Mouse (Mus musculus): ENCODE data around the gene Igfbp6. TPM values are rescaled to one million over a fixed set of nuclear protein-coding genes. Genes with fewer than 3 reads are reported as not detected.

Gene Igfbp6
- polyA plus RNA-seq, 1 experiment from 2014 or later, result not detected

GRCm38 (mm10) chr15:102120530-102120929 is 23.6 kb upstream of the Igfbp6 start:
- Histone ChIP-seq H3K9ac (ENCODE audit: low read length) (no peak overlapping the region), H3K27ac (ENCODE audit: low read depth, low read length) (no peak overlapping the region), H3K4me3 (ENCODE audit: low read depth, low read length) (no peak overlapping the region), H3K36me3 (ENCODE audit: control insufficient read depth, insufficient read depth, low read length) (no peaks in the 10 kb centered on the region; the same call in 1 of the 2 replicates), H3K4me2 (ENCODE audit: low read depth, low read length, severe bottlenecking) (no peak overlapping the region), H3K27me3 (ENCODE audit: control insufficient read depth, insufficient read depth, low read length) (no peaks in the 10 kb centered on the region), H3K9me3 (ENCODE audit: control insufficient read depth, low read length) (no peaks in the 10 kb centered on the region), H3K4me1 (replicated peaks; ENCODE audit: control insufficient read depth, insufficient read depth, low read length) (no peaks in the 10 kb centered on the region)
- ATAC-seq (replicated peaks; ENCODE audit: low FRiP score) (no peak), DNase-seq (ENCODE audit: low spot score) (no peak)
- WGBS, result 94% methylated on average over 5 of the region's 5 CpGs

- Histone ChIP-seq H3K4me2 (ENCODE audit: low read depth, low read length, severe bottlenecking) (no peak overlapping the region), H3K36me3 (ENCODE audit: control insufficient read depth, insufficient read depth, low read length) (no peaks in the 10 kb centered on the region; the same call in 1 of the 2 replicates), H3K9me3 (ENCODE audit: control insufficient read depth, low read length) (no peaks in the 10 kb centered on the region), H3K4me3 (ENCODE audit: low read depth, low read length) (no peak overlapping the region), H3K9ac (ENCODE audit: low read length) (no peak overlapping the region), H3K4me1 (replicated peaks; ENCODE audit: control insufficient read depth, insufficient read depth, low read length) (no peaks in the 10 kb centered on the region), H3K27me3 (ENCODE audit: control insufficient read depth, insufficient read depth, low read length) (no peaks in the 10 kb centered on the region), H3K27ac (ENCODE audit: low read depth, low read length) (no peak overlapping the region)
- DNase-seq (ENCODE audit: low spot score) (no peak), ATAC-seq (replicated peaks; ENCODE audit: low FRiP score) (no peak)
- WGBS, result 79% methylated on average over 2 of the region's 2 CpGs
Measured at GRCm38 (mm10) chr15:102126303-102126702, 17.9 kb upstream of the Igfbp6 start.

- H3K9me3 ChIP-seq (ENCODE audit: control insufficient read depth, low read length), result no peaks in the 10 kb centered on the region
- H3K4me1 ChIP-seq (replicated peaks; ENCODE audit: control insufficient read depth, insufficient read depth, low read length), result peaks cover 5% of the 10 kb centered on the region; the same call in 1 of the 2 replicates
- no peak overlapping the region for H3K4me2 ChIP-seq (ENCODE audit: low read depth, low read length, severe bottlenecking)
- no peak for DNase-seq (ENCODE audit: low spot score)
- H3K4me3 ChIP-seq (ENCODE audit: low read depth, low read length), result no peak overlapping the region
- no peaks in the 10 kb centered on the region for H3K27me3 ChIP-seq (ENCODE audit: control insufficient read depth, insufficient read depth, low read length)
- 93% methylated on average over 9 of the region's 9 CpGs for WGBS
- no peak overlapping the region for H3K27ac ChIP-seq (ENCODE audit: low read depth, low read length)
- no peaks in the 10 kb centered on the region; the same call in 1 of the 2 replicates for H3K36me3 ChIP-seq (ENCODE audit: control insufficient read depth, insufficient read depth, low read length)
- H3K9ac ChIP-seq (ENCODE audit: low read length), result no peak overlapping the region
- ATAC-seq (replicated peaks; ENCODE audit: low FRiP score), result no peak
Measured at GRCm38 (mm10) chr15:102133314-102133713, 10.8 kb upstream of the Igfbp6 start.

- H3K9ac ChIP-seq (ENCODE audit: low read length), result no peak overlapping the region
- WGBS, result 93% methylated on average over 2 of the region's 2 CpGs
- H3K4me1 ChIP-seq (replicated peaks; ENCODE audit: control insufficient read depth, insufficient read depth, low read length), result peaks cover 5% of the 10 kb centered on the region; the same call in 1 of the 2 replicates
- DNase-seq (ENCODE audit: low spot score) (no peak), ATAC-seq (replicated peaks; ENCODE audit: low FRiP score) (no peak)
- H3K9me3 ChIP-seq (ENCODE audit: control insufficient read depth, low read length), result no peaks in the 10 kb centered on the region
- no peak overlapping the region for H3K4me3 ChIP-seq (ENCODE audit: low read depth, low read length)
- no peaks in the 10 kb centered on the region for H3K27me3 ChIP-seq (ENCODE audit: control insufficient read depth, insufficient read depth, low read length)
- H3K4me2 ChIP-seq (ENCODE audit: low read depth, low read length, severe bottlenecking), result no peak overlapping the region
- H3K27ac ChIP-seq (ENCODE audit: low read depth, low read length), result no peak overlapping the region
- H3K36me3 ChIP-seq (ENCODE audit: control insufficient read depth, insufficient read depth, low read length), result no peaks in the 10 kb centered on the region; the same call in 1 of the 2 replicates
Measured at GRCm38 (mm10) chr15:102134709-102135108, 9.5 kb upstream of the Igfbp6 start.

- peak overlapping the region; percentile 89 for H3K9ac ChIP-seq (ENCODE audit: low read length)
- peak overlapping the region; percentile 75 for H3K4me2 ChIP-seq (ENCODE audit: low read depth, low read length, severe bottlenecking)
- H3K4me3 ChIP-seq (ENCODE audit: low read depth, low read length), result peak overlapping the region; percentile 87
- H3K9me3 ChIP-seq (ENCODE audit: control insufficient read depth, low read length), result no peaks in the 10 kb centered on the region
- ATAC-seq (replicated peaks; ENCODE audit: low FRiP score) (peak; percentile 81), DNase-seq (ENCODE audit: low spot score) (no peak)
- peaks cover 5% of the 10 kb centered on the region; the same call in 1 of the 2 replicates for H3K4me1 ChIP-seq (replicated peaks; ENCODE audit: control insufficient read depth, insufficient read depth, low read length)
- whole genome bisulfite sequencing, result 4% methylated on average over 33 of the region's 35 CpGs
- no peaks in the 10 kb centered on the region for H3K27me3 ChIP-seq (ENCODE audit: control insufficient read depth, insufficient read depth, low read length)
- no peaks in the 10 kb centered on the region for H3K36me3 ChIP-seq (ENCODE audit: control insufficient read depth, insufficient read depth, low read length)
- peak overlapping the region; percentile 25; the same call in 1 of the 2 replicates for H3K27ac ChIP-seq (ENCODE audit: low read depth, low read length)
Measured at GRCm38 (mm10) chr15:102135522-102136128, 8.5 kb upstream of the Igfbp6 start.

- Histone ChIP-seq H3K9me3 (ENCODE audit: control insufficient read depth, low read length) (no peaks in the 10 kb centered on the region), H3K4me3 (ENCODE audit: low read depth, low read length) (peak within 1 kb of the TSS; percentile 87), H3K27ac (ENCODE audit: low read depth, low read length) (peak within 1 kb of the TSS; percentile 46; the same call in 1 of the 2 replicates), H3K27me3 (ENCODE audit: control insufficient read depth, insufficient read depth, low read length) (no peaks in the 10 kb centered on the region), H3K4me2 (ENCODE audit: low read depth, low read length, severe bottlenecking) (peak within 1 kb of the TSS; percentile 75), H3K9ac (ENCODE audit: low read length) (peak within 1 kb of the TSS; percentile 89), H3K4me1 (replicated peaks; ENCODE audit: control insufficient read depth, insufficient read depth, low read length) (peaks cover 5% of the 10 kb centered on the region; the same call in 1 of the 2 replicates), H3K36me3 (ENCODE audit: control insufficient read depth, insufficient read depth, low read length) (no peaks in the 10 kb centered on the region)
- ATAC-seq (replicated peaks; ENCODE audit: low FRiP score) (peak; percentile 99), DNase-seq (ENCODE audit: low spot score) (peak; percentile 99)
- WGBS, result under 1% methylated on average over 50 of the region's 50 CpGs
Measured at GRCm38 (mm10) chr15:102136129-102136758, 7.9 kb upstream of the Igfbp6 start, which contains the start of gene Spryd3. TSS of gene Spryd3 (minus strand) at chr15:102136234.

GRCm38 (mm10) chr15:102141120-102141519 is 3.0 kb upstream of the Igfbp6 start:
- no peak overlapping the region for H3K27ac ChIP-seq (ENCODE audit: low read depth, low read length)
- no peak overlapping the region for H3K4me2 ChIP-seq (ENCODE audit: low read depth, low read length, severe bottlenecking)
- H3K36me3 ChIP-seq (ENCODE audit: control insufficient read depth, insufficient read depth, low read length), result no peaks in the 10 kb centered on the region
- H3K4me3 ChIP-seq (ENCODE audit: low read depth, low read length), result no peak overlapping the region
- DNase-seq (ENCODE audit: low spot score), result no peak
- H3K27me3 ChIP-seq (ENCODE audit: control insufficient read depth, insufficient read depth, low read length), result peaks cover 23% of the 10 kb centered on the region
- H3K4me1 ChIP-seq (replicated peaks; ENCODE audit: control insufficient read depth, insufficient read depth, low read length), result peaks cover 2% of the 10 kb centered on the region; the same call in 1 of the 2 replicates
- H3K9ac ChIP-seq (ENCODE audit: low read length), result no peak overlapping the region
- H3K9me3 ChIP-seq (ENCODE audit: control insufficient read depth, low read length), result no peaks in the 10 kb centered on the region
- ATAC-seq (replicated peaks; ENCODE audit: low FRiP score), result no peak
- WGBS, result 87% methylated on average over 5 of the region's 5 CpGs

- H3K27me3 ChIP-seq (ENCODE audit: control insufficient read depth, insufficient read depth, low read length), result peaks cover 23% of the 10 kb centered on the region
- no peak for ATAC-seq (replicated peaks; ENCODE audit: low FRiP score)
- no peak overlapping the region for H3K4me2 ChIP-seq (ENCODE audit: low read depth, low read length, severe bottlenecking)
- 53% methylated on average over 23 of the region's 23 CpGs for WGBS
- H3K9me3 ChIP-seq (ENCODE audit: control insufficient read depth, low read length), result no peaks in the 10 kb centered on the region
- H3K9ac ChIP-seq (ENCODE audit: low read length), result no peak overlapping the region
- no peaks in the 10 kb centered on the region; the same call in 1 of the 2 replicates for H3K4me1 ChIP-seq (replicated peaks; ENCODE audit: control insufficient read depth, insufficient read depth, low read length)
- no peaks in the 10 kb centered on the region for H3K36me3 ChIP-seq (ENCODE audit: control insufficient read depth, insufficient read depth, low read length)
- H3K4me3 ChIP-seq (ENCODE audit: low read depth, low read length), result no peak overlapping the region
- no peak for DNase-seq (ENCODE audit: low spot score)
- no peak overlapping the region for H3K27ac ChIP-seq (ENCODE audit: low read depth, low read length)
Measured at GRCm38 (mm10) chr15:102142914-102143912, 949 bp upstream of the Igfbp6 start.
